Mouse (Mus musculus) induced T-regulatory cell, adult 2 months (primary cell): ENCODE measurements around the gene Chrna3.

Source experiments
- DNase-seq: peaks from one replicate; pipeline ENCODE4 v3.0.0-alpha.2; 2012; ENCODE audit warnings: low read depth

Gene Chrna3

DNA sequence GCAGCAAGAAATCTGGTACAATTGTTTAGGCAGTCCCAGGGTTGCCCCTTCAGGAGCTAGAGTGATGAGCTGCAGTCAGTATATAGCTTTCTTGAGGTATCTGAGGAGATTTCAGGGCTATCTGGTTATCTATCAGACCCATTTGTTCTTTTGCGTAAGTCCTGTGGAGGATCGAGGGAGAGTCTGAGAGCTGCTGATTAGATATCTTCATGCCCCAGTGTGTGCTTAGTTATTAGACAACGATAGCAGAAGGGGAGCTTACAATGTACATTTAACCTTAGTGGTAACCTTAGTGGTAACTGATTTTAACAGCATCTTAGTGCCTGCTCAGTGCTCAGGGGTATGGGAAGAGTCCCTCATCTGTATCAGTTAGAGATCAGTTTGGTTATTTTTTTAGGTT lies 30.7 kb downstream of the Chrna3 start:
- no peak for DNase-seq

DNA sequence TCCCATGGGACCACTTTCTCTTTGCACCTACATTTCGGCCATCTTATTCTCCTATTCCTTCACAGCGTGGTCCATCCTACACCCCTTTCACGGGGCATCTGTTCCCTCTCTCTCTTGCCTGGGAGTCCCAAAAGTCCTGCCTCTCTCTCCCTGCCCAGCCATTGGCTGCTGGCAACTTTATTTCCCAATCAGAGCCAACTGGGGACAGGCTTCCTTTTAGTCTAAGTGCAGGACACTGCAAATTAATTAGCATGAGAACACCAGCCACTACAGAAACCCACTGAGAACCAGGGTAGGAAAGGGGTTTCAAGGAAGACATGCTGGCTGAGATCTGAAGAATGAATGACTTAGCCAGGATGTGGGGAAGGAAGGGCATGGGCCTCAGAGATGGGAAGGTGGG lies 32.0 kb downstream of the Chrna3 start:
- DNase-seq, result no peak

DNA sequence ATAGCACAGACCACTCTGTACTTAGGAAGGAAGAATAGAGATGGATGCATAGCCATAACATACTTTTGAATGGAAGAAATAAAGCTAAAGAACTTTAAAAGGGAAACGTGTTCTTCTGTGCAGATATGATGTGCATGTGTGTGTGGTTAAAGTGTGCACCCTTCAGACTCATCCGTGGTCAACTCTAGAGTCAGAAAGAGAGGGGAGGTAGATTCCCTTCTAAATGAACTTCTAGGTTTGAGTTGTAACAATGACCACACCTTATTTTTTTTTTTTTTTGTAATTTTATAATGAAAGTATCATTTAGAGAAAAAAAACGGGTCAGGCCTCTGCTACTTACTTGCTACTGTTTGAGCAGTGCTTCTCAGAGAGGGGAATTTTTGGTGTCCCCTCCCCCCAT lies 36.0 kb downstream of the Chrna3 start:
- peak; percentile 17 for DNase-seq

DNA sequence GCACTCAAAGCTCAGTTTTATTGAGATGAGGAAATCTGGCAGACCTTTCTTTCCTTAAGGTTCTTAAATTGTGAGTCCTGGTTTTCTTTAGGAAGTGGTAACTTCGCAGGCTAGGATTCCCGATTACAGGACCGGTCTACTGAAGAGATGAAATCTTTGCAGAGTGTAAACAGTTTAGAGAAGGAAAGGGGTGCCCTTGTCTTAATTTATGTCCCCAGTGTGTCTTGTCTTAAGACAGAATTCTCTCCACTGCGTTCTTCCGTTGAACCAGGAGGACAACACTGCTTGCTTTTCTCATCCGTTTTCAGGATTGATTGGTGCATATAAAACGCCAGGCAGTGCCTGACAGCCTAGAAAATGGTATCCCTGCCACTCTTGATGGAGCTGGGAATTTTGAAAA lies 44.0 kb downstream of the Chrna3 start:
- DNase-seq, result no peak

DNA sequence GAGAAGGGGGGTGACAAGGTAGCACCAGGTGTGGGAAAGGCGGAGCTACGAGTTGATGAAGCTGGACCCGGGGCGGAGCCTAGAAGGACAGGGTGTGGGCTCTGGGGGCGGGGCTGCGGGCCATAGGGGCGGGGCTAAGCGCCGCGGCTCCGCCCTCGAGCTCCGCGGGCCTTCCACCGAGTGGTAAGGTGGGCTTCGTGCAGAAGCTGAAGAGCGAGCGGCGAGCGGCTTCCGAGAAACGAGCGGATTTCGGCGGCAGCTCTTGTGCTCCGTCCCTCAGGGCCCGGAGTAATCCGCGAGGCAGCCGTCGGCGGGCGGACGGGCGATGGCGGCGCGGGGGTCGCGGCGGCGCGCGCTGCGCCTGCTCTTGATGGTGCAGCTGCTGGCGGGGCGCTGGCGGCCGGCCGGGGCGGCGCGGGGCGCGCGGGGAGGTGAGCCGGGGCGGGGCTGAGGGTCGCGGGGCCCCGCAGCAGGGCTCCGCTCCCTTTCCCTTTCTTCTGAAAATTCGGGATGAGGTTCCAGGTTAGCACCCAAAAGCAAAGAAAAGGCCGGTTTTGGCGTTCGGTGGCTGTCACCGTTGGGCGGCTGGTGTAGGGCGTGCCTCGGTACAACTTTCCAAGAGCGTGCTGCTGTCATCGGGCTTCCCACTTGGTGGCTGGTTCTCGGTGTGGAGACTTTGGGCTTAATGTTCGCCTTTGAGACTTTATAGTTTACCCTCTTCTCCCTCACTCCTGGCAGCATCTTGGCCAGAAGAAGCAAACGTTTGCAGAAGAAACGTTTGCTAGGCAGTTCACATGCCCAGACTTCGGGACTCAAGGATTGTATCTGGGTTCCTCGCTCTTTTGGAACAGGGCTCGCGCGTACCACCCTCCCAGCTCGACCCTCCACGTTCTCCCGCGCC lies 44.8 kb downstream of the Chrna3 start:
- peak; percentile 68 for DNase-seq

DNA sequence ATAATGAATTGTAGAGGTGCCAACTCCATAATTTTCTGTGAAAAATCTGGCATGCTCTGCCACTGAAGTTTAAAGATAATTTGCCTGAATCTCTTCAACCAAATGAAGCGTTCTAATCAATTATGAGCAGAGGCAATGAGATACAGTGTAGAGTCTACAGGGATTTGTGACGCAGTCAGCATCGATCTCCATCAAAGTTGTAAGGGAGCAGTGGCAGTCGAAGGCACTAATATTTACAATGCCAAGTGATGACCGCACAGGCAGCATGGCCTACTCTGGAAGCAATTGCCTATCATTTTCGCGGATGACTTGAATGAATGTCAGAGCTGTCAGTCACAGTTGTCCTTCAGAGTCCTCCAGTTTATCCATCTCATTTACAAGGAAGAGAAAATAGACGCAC lies 45.7 kb downstream of the Chrna3 start, which contains the start of gene Chrna5:
Gene Chrna5, plus strand, starts transcription at position 207 of the 400 bp plus-strand sequence.
- DNase-seq, result no peak

DNA sequence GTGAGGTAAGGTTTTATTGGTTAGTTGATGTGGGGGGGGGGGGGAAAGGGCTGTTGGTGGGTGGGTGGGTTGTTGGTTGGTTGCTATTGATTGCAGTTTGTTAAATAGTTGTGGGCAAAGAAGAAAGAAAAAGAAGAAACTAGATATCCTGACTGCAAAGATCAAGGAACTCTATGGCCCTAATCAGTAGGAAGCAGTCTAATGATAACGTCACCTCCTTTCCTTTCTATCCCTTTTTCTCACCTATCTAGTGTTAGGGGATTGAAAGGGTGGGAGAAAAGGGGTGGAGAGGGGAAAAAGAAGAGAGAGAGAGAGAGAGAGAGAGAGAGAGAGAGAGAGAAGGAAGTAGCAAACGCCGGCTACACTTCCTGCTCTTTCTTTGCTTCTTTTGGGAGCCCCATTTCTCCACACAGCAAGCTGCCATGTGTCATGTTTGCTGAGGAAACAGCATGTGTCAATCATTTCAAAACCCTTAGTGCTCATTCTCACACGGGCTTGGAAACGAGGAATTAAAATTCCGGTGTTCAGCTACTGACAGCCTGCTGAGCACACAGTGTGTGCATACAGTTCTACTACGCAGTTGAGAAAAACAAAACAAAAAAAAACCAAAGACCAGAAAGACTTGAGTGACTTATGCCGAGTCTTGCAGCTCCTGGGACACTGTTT lies 56.3 kb downstream of the Chrna3 start:
- DNase-seq, result no peak

DNA sequence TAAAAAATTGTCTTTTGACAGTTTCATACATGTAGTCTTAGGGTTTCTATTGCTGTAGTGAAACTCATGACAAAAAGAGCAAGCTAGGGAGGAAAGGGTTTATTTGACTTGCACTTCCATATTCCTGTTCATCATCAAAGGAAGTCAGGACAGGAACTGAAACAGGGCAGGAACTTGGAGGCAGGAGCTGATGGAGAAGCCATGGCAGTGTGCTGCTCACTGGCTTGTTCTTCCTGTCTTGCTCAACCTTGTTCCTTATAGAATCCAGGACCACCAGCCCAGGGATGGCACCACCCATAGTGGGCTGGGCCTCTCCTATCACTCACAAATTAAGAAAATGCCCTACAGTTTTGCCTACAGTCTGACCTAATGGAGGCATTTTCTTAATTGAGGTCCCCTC lies 62.7 kb downstream of the Chrna3 start:
- DNase-seq, result no peak

DNA sequence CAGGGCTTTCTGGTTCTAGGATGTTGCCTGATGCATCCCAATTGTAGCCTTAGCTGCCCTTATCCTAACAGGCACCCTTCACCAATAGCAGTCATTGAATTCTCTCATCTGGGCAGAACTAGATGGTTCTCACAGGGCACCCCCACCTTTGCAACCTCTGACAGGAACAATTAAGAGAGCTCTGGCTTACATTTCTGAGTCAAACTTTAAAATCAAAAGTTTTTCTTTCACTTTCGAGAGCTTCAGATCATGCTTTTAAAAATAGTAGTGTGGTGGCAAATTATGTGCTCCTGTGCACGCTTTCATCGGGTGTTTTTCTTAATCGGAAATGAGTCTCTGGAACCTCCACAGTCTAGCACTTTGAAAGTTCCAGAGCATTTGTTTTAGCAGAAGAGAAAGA lies 65.3 kb downstream of the Chrna3 start:
- DNase-seq, result peak; percentile 68
